Mouse (Mus musculus): ENCODE measurements at regions not wholly inside any gene's neighbourhood (a gene's known extent, or its start where the extent isn't known, plus 50 kb on each side); places are given as distances from the start of the nearest gene placed in this dataset.

GRCm38 (mm10) chr13:119242358-119242757 lies 186.0 kb upstream of the Paip1 start:
- no peaks in the 10 kb centered on the region for H3K27me3 ChIP-seq
- H3K9me3 ChIP-seq = no peaks in the 10 kb centered on the region
- 63% methylated on average over 3 of the region's 3 CpGs for WGBS

GRCm38 (mm10) chr13:119247101-119247500 lies 181.3 kb upstream of the Paip1 start:
- Histone ChIP-seq H3K36me3 (replicated peaks) (no peaks in the 10 kb centered on the region), H3K4me1 (no peaks in the 10 kb centered on the region), H3K9ac (no peak overlapping the region), H3K27me3 (no peaks in the 10 kb centered on the region), H3K9me3 (no peaks in the 10 kb centered on the region), H3K27ac (no peak overlapping the region), H3K4me3 (replicated peaks) (no peak overlapping the region), H3K4me2 (no peak overlapping the region)
- 76% methylated on average over 2 of the region's 2 CpGs for WGBS
- ATAC-seq (ENCODE audit: low FRiP score) = no peak

More at GRCm38 (mm10) chr13:119242358-119242757, 186.0 kb upstream of the Paip1 start:
- Histone ChIP-seq H3K27ac (no peak overlapping the region), H3K4me1 (no peaks in the 10 kb centered on the region), H3K4me3 (replicated peaks) (no peak overlapping the region), H3K9ac (no peak overlapping the region), H3K36me3 (replicated peaks) (no peaks in the 10 kb centered on the region), H3K4me2 (no peak overlapping the region)
- no peak for ATAC-seq (ENCODE audit: low FRiP score)

GRCm38 (mm10) chr13:119252006-119252405 lies 176.4 kb upstream of the Paip1 start:
- no peak overlapping the region for H3K27ac ChIP-seq
- no peak overlapping the region for H3K9ac ChIP-seq
- H3K4me2 ChIP-seq = no peak overlapping the region
- no peak for ATAC-seq (ENCODE audit: low FRiP score)
- H3K36me3 ChIP-seq (replicated peaks) = no peaks in the 10 kb centered on the region
- no peak overlapping the region for H3K4me3 ChIP-seq (replicated peaks)
- WGBS = 94% methylated on average over 2 of the region's 2 CpGs
- no peaks in the 10 kb centered on the region for H3K9me3 ChIP-seq
- H3K4me1 ChIP-seq = no peaks in the 10 kb centered on the region
- no peaks in the 10 kb centered on the region for H3K27me3 ChIP-seq

- H3K4me2 ChIP-seq = no peak overlapping the region
- H3K27me3 ChIP-seq = no peaks in the 10 kb centered on the region
- 70% methylated on average over 6 of the region's 6 CpGs for WGBS
- H3K9me3 ChIP-seq = 0 out of 2 replicates have a peak, but pooled peaks cover 2% of the 10 kb centered on the region
- no peaks in the 10 kb centered on the region for H3K4me1 ChIP-seq
- H3K9ac ChIP-seq = no peak overlapping the region
- H3K36me3 ChIP-seq (replicated peaks) = no peaks in the 10 kb centered on the region
- no peak for ATAC-seq (ENCODE audit: low FRiP score)
- no peak overlapping the region for H3K4me3 ChIP-seq (replicated peaks)
- H3K27ac ChIP-seq = no peak overlapping the region
Observed at GRCm38 (mm10) chr13:119256350-119256749, 172.1 kb upstream of the Paip1 start.

- no peak for ATAC-seq (ENCODE audit: low FRiP score)
- H3K4me3 ChIP-seq (replicated peaks) = no peak overlapping the region
- WGBS = 73% methylated on average over 9 of the region's 9 CpGs
Observed at GRCm38 (mm10) chr13:119258515-119258914, 169.9 kb upstream of the Paip1 start.

GRCm38 (mm10) chr13:119263561-119263960 lies 164.8 kb upstream of the Paip1 start:
- no peak for ATAC-seq (ENCODE audit: low FRiP score)
- Histone ChIP-seq H3K27me3 (no peaks in the 10 kb centered on the region), H3K9ac (no peak overlapping the region), H3K27ac (no peak overlapping the region), H3K4me3 (replicated peaks) (no peak overlapping the region), H3K4me1 (no peaks in the 10 kb centered on the region), H3K36me3 (replicated peaks) (no peaks in the 10 kb centered on the region), H3K4me2 (no peak overlapping the region), H3K9me3 (0 out of 2 replicates have a peak, but pooled peaks cover under 1% of the 10 kb centered on the region)
- WGBS = 67% methylated on average over 2 of the region's 2 CpGs

More at GRCm38 (mm10) chr13:119258515-119258914, 169.9 kb upstream of the Paip1 start:
- Histone ChIP-seq H3K4me1 (no peaks in the 10 kb centered on the region), H3K9me3 (0 out of 2 replicates have a peak, but pooled peaks cover 2% of the 10 kb centered on the region), H3K27me3 (no peaks in the 10 kb centered on the region), H3K27ac (no peak overlapping the region), H3K36me3 (replicated peaks) (no peaks in the 10 kb centered on the region), H3K4me2 (no peak overlapping the region), H3K9ac (no peak overlapping the region)

GRCm38 (mm10) chr13:119267608-119268300 lies 160.6 kb upstream of the Paip1 start:
- WGBS = 92% methylated on average over 4 of the region's 4 CpGs
- H3K9me3 ChIP-seq = no peaks in the 10 kb centered on the region
- ATAC-seq (ENCODE audit: low FRiP score) = no peak
- H3K36me3 ChIP-seq (replicated peaks) = no peaks in the 10 kb centered on the region
- no peak overlapping the region for H3K27ac ChIP-seq
- no peaks in the 10 kb centered on the region for H3K4me1 ChIP-seq
- no peaks in the 10 kb centered on the region for H3K27me3 ChIP-seq
- H3K4me3 ChIP-seq (replicated peaks) = no peak overlapping the region
- H3K4me2 ChIP-seq = no peak overlapping the region
- H3K9ac ChIP-seq = no peak overlapping the region

- H3K4me2 ChIP-seq = no peak overlapping the region
- H3K9me3 ChIP-seq = no peaks in the 10 kb centered on the region
- no peak overlapping the region for H3K27ac ChIP-seq
- no peak overlapping the region for H3K9ac ChIP-seq
- no peaks in the 10 kb centered on the region for H3K27me3 ChIP-seq
- no peaks in the 10 kb centered on the region for H3K36me3 ChIP-seq (replicated peaks)
- H3K4me1 ChIP-seq = no peaks in the 10 kb centered on the region
- WGBS = 88% methylated on average over 10 of the region's 10 CpGs
- H3K4me3 ChIP-seq (replicated peaks) = no peak overlapping the region
- ATAC-seq (ENCODE audit: low FRiP score) = no peak
Observed at GRCm38 (mm10) chr13:119268301-119268675, 160.1 kb upstream of the Paip1 start.

GRCm38 (mm10) chr13:119275500-119275899 lies 152.9 kb upstream of the Paip1 start:
- H3K4me1 ChIP-seq = no peaks in the 10 kb centered on the region
- H3K27me3 ChIP-seq = no peaks in the 10 kb centered on the region
- H3K9ac ChIP-seq = no peak overlapping the region
- no peak overlapping the region for H3K27ac ChIP-seq
- 97% methylated on average over 4 of the region's 4 CpGs for WGBS
- H3K4me2 ChIP-seq = no peak overlapping the region
- H3K36me3 ChIP-seq (replicated peaks) = no peaks in the 10 kb centered on the region
- ATAC-seq (ENCODE audit: low FRiP score) = no peak
- no peak overlapping the region for H3K4me3 ChIP-seq (replicated peaks)
- no peaks in the 10 kb centered on the region for H3K9me3 ChIP-seq

- H3K27me3 ChIP-seq = no peaks in the 10 kb centered on the region
- H3K9ac ChIP-seq = no peak overlapping the region
- no peak for ATAC-seq (ENCODE audit: low FRiP score)
- no peak overlapping the region for H3K4me2 ChIP-seq
- H3K9me3 ChIP-seq = no peaks in the 10 kb centered on the region
- WGBS = 69% methylated on average over 13 of the region's 13 CpGs
- no peak overlapping the region for H3K4me3 ChIP-seq (replicated peaks)
- H3K27ac ChIP-seq = no peak overlapping the region
- H3K4me1 ChIP-seq = no peaks in the 10 kb centered on the region
- H3K36me3 ChIP-seq (replicated peaks) = no peaks in the 10 kb centered on the region
Observed at GRCm38 (mm10) chr13:119277308-119277948, 151.0 kb upstream of the Paip1 start.

GRCm38 (mm10) chr13:119279449-119279848 lies 149.0 kb upstream of the Paip1 start:
- Histone ChIP-seq H3K9ac (no peak overlapping the region), H3K27me3 (no peaks in the 10 kb centered on the region), H3K9me3 (no peaks in the 10 kb centered on the region), H3K27ac (no peak overlapping the region), H3K4me1 (no peaks in the 10 kb centered on the region), H3K4me3 (replicated peaks) (no peak overlapping the region), H3K36me3 (replicated peaks) (no peaks in the 10 kb centered on the region), H3K4me2 (no peak overlapping the region)
- no peak for ATAC-seq (ENCODE audit: low FRiP score)
- 91% methylated on average over 8 of the region's 8 CpGs for WGBS

- Histone ChIP-seq H3K36me3 (replicated peaks) (no peaks in the 10 kb centered on the region), H3K4me2 (no peak overlapping the region), H3K4me1 (no peaks in the 10 kb centered on the region), H3K4me3 (replicated peaks) (no peak overlapping the region), H3K27me3 (no peaks in the 10 kb centered on the region), H3K27ac (no peak overlapping the region), H3K9ac (no peak overlapping the region), H3K9me3 (no peaks in the 10 kb centered on the region)
- 84% methylated on average over 5 of the region's 5 CpGs for WGBS
- ATAC-seq (ENCODE audit: low FRiP score) = no peak
Observed at GRCm38 (mm10) chr13:119280622-119281021, 147.8 kb upstream of the Paip1 start.

GRCm38 (mm10) chr13:119283448-119283847 lies 145.0 kb upstream of the Paip1 start:
- no peak overlapping the region for H3K27ac ChIP-seq
- no peak overlapping the region for H3K4me3 ChIP-seq (replicated peaks)
- no peaks in the 10 kb centered on the region for H3K36me3 ChIP-seq (replicated peaks)
- 44% methylated on average over 6 of the region's 6 CpGs for WGBS
- H3K9me3 ChIP-seq = no peaks in the 10 kb centered on the region
- H3K27me3 ChIP-seq = no peaks in the 10 kb centered on the region
- H3K4me1 ChIP-seq = no peaks in the 10 kb centered on the region
- ATAC-seq (ENCODE audit: low FRiP score) = peak; percentile 77; the same call in 1 of the 2 replicates
- H3K4me2 ChIP-seq = no peak overlapping the region
- H3K9ac ChIP-seq = no peak overlapping the region

Measured in forebrain, embryonic 12.5 days (tissue).